Mouse (Mus musculus) forebrain, embryonic 14.5 days (tissue): ENCODE results near the gene Gm826. TPM values are rescaled to one million over a fixed set of nuclear protein-coding genes. Genes with fewer than 3 reads are reported as not detected.

ENCODE experiments used
- ATAC-seq: fragments of 200-750 bp; cut with Nextera tagmentation; 2 replicates; pipeline ENCODE4 v1.8.0; 2017; ENCODE audit warnings: mild to moderate bottlenecking, moderate library complexity
- DNase-seq: peaks from one replicate; pipeline ENCODE4 v3.0.0-alpha.2; 2015; ENCODE audit warnings: low spot score
- H3K27ac ChIP-seq: fragments of 300-500 bp; sonication (generic); 2 replicates; pipeline ENCODE4 v1.5.1; 2014; ENCODE audit warnings: low read depth, mild to moderate bottlenecking, control low read depth, low read length, moderate library complexity
- H3K27me3 ChIP-seq: fragments of 300-500 bp; sonication (generic); replicated peaks from 2 replicates; pipeline ENCODE4 v1.6.1; 2014; ENCODE audit warnings: low read length, control low read depth, mixed read lengths; ENCODE audit not compliant: control insufficient read depth, insufficient read depth
- H3K36me3 ChIP-seq: fragments of 300-500 bp; sonication (generic); 2 replicates; pipeline ENCODE4 v1.6.1; 2014; ENCODE audit warnings: low read length, control low read depth; ENCODE audit not compliant: control insufficient read depth, insufficient read depth
- H3K4me1 ChIP-seq: fragments of 300-500 bp; sonication (generic); 2 replicates; pipeline ENCODE4 v1.6.1; 2014; ENCODE audit warnings: antibody characterized with exemption, low read length, control low read depth; ENCODE audit not compliant: control insufficient read depth, insufficient read depth
- H3K4me2 ChIP-seq: fragments of 300-500 bp; sonication (generic); 2 replicates; pipeline ENCODE4 v1.6.1; 2014; ENCODE audit warnings: mild to moderate bottlenecking, control low read depth, low read length
- H3K4me3 ChIP-seq: fragments of 300-500 bp; sonication (generic); 2 replicates; pipeline ENCODE4 v1.5.1; 2014; ENCODE audit warnings: low read depth, low read length, control low read depth
- H3K9ac ChIP-seq: fragments of 300-500 bp; sonication (generic); 2 replicates; pipeline ENCODE4 v1.6.1; 2014; ENCODE audit warnings: mild to moderate bottlenecking, low read length, control low read depth, moderate library complexity
- H3K9me3 ChIP-seq: fragments of 300-500 bp; sonication (generic); replicated peaks from 2 replicates; pipeline ENCODE4 v1.6.1; 2016; ENCODE audit warnings: low read length, control low read depth, mixed read lengths; ENCODE audit not compliant: control insufficient read depth
- WGBS: fragments of 180-500 bp; shearing (Covaris S2); extraction: QIAGEN DNeasy Blood & Tissue Kit; methylation state at CpG from one replicate; pipeline ENCODE4 v1.1.7; 2014; 5-methylcytosine and 5-hydroxymethylcytosine counted together
- polyA plus RNA-seq: library from polyadenylated mRNA; unstranded; fragments of >200 nt; fragmentation: Nextera tagmentation; extraction: Ambion mirVana; gene quantifications from 2 replicates; pipeline ENCODE4 v1.2.1, GENCODE M21; 2014

The Gm826 gene
- polyA plus RNA-seq, 1 experiment from 2014 or later, result not detected

- H3K4me3 ChIP-seq, result no peak overlapping the region
- no peaks in the 10 kb centered on the region for H3K36me3 ChIP-seq
- no peak for ATAC-seq
- no peak for DNase-seq
- H3K27ac ChIP-seq, result no peak overlapping the region
- no peak overlapping the region for H3K4me2 ChIP-seq
- H3K9ac ChIP-seq, result no peak overlapping the region
- H3K27me3 ChIP-seq, result no peaks in the 10 kb centered on the region
- 92% methylated on average over 11 of the region's 11 CpGs for WGBS
- no peaks in the 10 kb centered on the region for H3K4me1 ChIP-seq
- no peaks in the 10 kb centered on the region for H3K9me3 ChIP-seq
Observed at GRCm38 (mm10) chr2:160267828-160268453, 66.0 kb downstream of the Gm826 start.

- no peak for ATAC-seq
- Histone ChIP-seq H3K36me3 (no peaks in the 10 kb centered on the region), H3K9me3 (no peaks in the 10 kb centered on the region), H3K4me2 (no peak overlapping the region), H3K27me3 (no peaks in the 10 kb centered on the region), H3K27ac (no peak overlapping the region), H3K4me3 (no peak overlapping the region), H3K9ac (no peak overlapping the region), H3K4me1 (no peaks in the 10 kb centered on the region)
- WGBS, result 90% methylated on average over 8 of the region's 8 CpGs
- no peak for DNase-seq
Observed at GRCm38 (mm10) chr2:160263861-160264260, 70.1 kb downstream of the Gm826 start.

- H3K27ac ChIP-seq, result no peak overlapping the region
- no peak overlapping the region for H3K9ac ChIP-seq
- DNase-seq (no peak), ATAC-seq (no peak)
- no peak overlapping the region for H3K4me2 ChIP-seq
- H3K4me3 ChIP-seq, result no peak overlapping the region
- H3K27me3 ChIP-seq, result no peaks in the 10 kb centered on the region
- no peaks in the 10 kb centered on the region for H3K4me1 ChIP-seq
- no peaks in the 10 kb centered on the region for H3K9me3 ChIP-seq
- 95% methylated on average over 3 of the region's 3 CpGs for WGBS
- H3K36me3 ChIP-seq, result no peaks in the 10 kb centered on the region
Observed at GRCm38 (mm10) chr2:160261538-160261937, 72.4 kb downstream of the Gm826 start.

Other genes starting within 250 kb of the Gm826 start
- 6.1 and 8.3 TPM in 2 replicates for gene Mafb, start 32.9 kb upstream of the Gm826 start, polyA plus RNA-seq